Mouse (Mus musculus): ENCODE results near the gene Jade1.

The Jade1 gene

DNA sequence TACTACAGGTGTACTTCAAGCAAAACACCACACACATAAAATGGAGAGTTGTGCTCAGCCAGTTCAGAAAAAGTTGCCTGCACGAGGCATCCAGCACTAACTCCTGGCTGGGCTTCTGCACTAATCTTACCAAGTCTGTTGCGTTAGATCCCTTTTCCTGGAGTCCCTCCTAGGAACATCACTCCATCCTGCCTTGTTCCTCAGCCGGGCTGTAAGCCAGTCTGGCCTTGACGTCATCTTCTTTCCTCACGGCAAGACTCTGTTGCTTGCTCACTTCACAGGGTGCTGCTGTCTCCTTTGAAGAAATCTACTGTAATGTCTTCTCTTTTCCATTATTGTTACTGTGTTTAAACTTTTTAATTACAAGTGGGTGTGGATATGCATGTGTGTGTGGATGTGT lies 20.4 kb downstream of the Jade1 start:
- no peak for DNase-seq (ENCODE audit: low read depth, low spot score)

DNA sequence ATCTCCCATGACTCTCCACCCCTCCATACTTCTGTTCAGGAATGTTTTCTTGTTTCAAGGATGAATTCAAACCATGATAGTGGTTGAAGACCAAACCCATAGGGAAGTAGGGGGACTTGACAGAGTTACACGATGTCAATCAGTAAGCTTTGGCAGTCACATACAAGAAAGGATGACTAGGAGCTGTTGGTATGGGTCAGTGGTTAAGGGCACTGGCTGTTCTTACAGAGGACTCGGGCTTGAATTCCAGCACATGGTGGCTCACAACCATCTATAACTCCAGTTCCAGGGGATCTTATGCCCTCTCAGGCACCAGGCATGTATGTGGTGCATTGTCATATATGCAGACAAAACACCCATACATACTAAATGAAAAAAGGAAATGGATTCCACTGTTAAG lies 21.7 kb downstream of the Jade1 start:
- no peak for DNase-seq (ENCODE audit: low read depth, low spot score)

DNA sequence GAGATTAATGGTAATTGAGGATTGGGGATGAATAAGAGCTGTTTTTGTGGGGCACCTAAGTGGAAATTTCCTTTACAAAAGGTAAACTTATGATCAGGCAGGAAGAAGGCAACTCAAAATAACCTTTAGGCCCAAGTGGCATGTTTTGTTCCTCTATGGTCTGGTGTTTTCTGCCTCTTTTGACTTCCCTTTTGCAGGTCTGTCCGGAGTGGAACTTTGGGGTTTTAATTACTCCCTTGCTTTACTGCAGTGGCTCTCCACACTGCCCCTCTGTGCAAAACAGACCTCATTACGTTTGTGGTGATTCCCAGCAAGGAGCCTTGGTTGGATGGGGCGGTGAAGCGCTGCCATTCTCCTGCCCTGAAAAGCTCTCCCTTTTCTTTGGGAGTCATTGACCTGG lies 24.3 kb downstream of the Jade1 start:
- DNase-seq (ENCODE audit: low read depth, low spot score) = no peak

DNA sequence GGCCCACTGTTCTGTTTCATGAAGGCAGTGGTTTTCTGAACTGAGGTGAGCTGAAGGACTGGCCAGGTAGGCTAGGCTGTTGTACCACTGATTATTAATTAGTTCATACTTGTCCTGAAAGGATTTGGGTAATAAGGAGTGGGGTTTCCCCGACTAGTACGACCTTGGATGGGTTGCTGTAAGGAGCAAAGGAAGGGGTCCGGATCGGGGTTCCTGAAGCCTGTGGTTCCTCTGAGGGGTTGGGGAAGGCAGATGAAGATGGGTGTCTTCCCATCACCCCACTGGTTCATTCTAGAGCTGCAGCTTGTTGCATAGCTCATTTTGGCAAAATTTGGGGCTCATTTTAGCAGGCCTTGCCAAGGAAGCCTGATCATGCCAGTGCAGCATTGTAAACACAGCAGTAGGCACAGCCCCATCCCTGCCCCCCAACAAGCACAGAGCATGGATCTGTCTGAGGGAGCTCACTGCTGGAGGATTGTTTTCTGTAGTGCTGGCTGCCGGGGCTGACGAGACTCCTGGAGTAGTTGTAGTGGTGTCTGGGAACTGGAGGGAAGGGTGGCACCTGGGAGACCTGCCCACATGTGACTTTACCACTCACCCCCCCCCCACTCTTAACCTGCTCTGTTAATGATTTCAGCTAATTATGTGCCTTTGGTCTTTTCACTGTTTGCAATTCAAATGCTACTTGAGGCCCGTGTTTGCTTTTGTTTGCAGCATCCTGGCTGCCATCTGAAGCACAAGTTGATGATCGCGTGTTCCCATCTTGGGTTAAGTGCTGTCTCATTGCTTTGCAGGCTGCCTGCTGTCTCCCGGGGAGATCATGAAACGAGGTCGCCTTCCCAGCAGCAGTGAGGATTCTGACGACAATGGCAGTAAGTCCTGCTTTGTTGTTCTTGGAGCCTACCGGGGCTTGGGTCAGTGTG lies 25.1 kb downstream of the Jade1 start:
- DNase-seq (ENCODE audit: low read depth, low spot score) = peak; percentile 83

DNA sequence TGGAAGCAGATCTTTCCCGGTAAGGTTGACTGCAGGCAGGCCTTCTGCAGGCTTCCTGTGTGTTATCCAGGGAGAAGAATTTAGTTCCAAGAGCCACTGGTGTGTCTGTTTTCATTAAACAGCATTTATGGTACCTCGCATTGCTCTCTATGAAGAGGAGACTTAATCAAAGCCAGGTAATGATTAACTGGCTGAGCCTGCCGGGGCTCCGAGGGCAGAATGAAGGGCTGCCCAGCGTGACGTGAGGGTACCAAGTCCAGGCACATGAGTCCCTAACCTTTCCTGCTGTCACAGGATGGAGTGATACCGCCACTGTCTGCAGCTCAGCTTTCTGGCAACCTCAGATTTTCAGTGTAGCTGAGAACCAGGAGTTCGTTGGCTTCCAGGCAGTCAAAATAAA lies 25.9 kb downstream of the Jade1 start:
- DNase-seq (ENCODE audit: low read depth, low spot score) = no peak

DNA sequence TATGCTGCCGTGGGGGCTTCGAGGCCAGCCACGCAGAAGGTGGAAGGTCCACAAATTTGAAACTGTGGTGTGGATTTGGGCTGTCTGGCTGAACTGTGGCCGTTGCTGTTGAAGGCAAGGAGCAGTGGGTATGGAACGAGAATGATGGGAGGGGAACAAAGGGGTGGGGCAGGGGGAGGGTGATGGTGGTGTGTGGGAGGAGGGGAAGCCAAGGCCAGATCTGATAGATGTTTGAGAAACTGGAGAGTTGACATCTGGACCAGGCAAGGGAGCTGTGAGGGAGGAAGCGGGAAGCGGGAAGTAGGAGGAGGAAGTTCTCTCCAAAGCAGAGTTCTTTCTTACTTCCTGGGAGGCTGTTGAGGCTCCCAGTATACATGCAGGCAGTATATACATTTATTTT lies 26.7 kb downstream of the Jade1 start:
- no peak for DNase-seq (ENCODE audit: low read depth, low spot score)

DNA sequence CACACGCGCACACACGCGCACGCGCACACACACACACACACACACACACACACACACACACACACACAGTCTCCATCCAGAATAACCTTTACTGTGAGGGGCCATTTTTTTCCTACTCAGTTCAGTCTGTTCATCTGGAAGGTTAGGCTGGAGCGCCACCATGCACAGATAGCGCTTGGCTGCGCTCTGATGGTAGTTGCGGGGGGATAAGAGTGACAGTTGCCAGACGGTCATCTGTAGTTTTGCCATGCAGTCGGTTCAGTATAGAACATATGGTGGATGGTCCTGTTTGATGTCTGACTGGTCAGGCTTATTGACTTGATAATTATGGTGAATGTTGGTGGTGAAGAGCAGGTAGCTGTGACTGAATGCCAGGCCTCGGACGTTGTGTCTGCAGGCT lies 27.6 kb downstream of the Jade1 start:
- no peak for DNase-seq (ENCODE audit: low read depth, low spot score)

DNA sequence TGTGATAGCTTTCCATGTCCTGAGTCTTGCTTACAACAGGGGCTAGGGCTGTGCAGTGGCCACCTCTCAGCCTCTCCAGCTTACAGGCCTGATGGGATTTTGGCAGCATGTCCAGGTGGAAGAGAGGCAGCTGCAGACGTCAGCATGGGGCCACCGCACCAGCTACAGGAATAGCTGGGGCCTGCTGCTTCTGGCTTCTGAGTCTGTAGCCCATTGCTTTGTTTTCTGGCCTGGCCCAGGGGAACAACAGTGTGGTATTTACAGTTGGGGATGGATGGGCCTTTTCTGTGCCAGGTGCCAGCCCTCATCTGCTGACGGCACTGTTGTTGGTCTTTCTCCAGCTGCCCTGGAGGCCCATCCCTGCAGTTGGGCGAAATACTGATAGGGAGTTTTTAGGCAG lies 28.1 kb downstream of the Jade1 start:
- DNase-seq (ENCODE audit: low read depth, low spot score) = peak; percentile 66

DNA sequence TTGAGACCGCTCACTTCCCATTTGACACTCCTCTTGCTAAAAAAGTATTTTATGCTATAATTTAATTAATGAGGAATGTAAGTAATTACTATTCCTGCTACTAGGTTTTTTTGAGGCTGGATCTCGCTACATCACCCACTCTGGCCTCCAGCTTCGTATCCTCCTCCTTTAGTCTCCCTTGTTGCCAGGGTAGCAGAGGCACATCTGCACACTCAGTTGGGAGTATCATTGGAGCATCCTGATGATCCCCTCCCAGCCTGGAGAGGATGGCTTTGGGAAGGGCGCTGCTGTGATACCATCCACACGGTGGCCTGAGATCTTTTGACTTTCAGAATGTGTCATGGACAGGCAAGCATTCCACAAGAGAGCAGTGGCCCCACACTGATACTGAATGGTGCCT lies 30.0 kb downstream of the Jade1 start:
- DNase-seq (ENCODE audit: low read depth, low spot score) = no peak

DNA sequence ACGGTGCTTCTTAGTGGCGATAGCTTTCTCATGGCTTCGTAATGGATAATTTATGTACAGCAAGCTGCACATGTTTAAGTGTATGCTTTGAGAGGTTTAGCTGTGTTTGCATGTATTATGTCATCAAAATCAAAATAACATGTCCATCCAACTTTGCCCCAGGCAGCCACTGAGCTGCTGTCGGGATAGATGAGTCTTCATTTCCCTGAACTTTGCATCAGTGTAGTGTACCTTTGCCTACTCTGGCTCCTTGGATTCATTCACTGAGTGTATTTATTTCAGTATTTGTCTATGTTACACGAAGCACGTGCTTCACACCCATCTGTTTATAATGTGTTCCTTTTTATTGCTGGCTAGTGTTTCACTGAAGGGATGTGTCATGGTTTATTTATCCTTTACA lies 30.8 kb downstream of the Jade1 start:
- DNase-seq (ENCODE audit: low read depth, low spot score) = no peak

DNA sequence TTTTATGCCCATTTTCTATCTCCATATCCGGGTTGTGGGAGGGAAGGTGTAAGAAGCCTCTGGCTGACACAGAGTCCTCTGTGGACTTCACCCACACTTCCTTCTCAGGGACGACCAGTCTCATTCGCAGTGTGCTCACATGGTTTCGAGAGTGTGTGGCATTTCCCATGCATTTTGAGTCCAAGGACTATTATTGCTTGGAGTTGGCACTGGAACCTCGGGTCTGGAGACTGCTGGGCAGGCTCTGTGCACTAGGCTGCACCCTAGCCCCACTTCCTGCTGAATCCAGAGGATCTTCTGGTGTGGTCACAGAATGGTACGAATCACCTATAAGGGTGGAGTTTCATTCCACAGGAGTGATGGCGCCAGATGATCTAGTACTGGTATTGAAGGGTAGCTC lies 31.4 kb downstream of the Jade1 start:
- no peak for DNase-seq (ENCODE audit: low read depth, low spot score)

DNA sequence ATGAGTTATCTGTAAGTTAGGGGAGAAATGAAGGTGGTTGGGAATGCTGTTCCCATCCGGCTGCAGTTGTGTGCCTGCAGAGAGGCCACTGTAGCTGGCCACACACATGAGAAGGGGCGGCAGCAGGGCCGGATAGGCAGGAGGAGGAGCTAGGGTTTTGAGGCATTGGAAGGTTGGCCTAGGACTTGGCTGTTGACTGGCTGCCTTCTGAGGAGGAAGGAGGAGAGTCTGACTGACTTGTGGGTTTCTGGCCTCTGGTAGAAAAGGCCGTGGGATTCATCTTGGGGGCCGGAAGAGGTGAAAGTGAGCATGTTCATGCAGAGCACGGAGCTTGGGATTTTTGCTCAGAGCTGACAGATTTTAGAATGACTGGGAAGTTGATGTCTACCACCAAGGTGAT lies 32.1 kb downstream of the Jade1 start:
- DNase-seq (ENCODE audit: low read depth, low spot score) = no peak

DNA sequence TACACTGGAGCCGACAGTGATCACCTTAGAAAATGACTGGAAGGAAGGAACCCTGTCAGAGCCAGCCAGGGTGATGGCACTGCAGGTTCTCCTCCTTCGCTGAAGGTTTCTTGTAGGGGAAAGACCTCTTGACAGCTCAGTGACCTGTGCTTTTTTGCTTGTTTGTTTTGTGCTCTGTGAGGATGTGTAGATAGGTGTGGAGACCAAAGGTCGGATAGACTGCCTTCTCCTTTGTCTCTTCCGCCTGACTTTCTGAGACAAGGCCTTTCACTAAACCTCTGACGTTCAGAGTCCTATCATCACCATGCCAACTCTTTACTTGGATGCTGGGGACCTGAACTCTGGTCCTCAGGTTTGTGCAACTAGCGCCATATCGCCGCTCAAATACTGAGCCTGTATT lies 33.0 kb downstream of the Jade1 start:
- no peak for DNase-seq (ENCODE audit: low read depth, low spot score)

DNA sequence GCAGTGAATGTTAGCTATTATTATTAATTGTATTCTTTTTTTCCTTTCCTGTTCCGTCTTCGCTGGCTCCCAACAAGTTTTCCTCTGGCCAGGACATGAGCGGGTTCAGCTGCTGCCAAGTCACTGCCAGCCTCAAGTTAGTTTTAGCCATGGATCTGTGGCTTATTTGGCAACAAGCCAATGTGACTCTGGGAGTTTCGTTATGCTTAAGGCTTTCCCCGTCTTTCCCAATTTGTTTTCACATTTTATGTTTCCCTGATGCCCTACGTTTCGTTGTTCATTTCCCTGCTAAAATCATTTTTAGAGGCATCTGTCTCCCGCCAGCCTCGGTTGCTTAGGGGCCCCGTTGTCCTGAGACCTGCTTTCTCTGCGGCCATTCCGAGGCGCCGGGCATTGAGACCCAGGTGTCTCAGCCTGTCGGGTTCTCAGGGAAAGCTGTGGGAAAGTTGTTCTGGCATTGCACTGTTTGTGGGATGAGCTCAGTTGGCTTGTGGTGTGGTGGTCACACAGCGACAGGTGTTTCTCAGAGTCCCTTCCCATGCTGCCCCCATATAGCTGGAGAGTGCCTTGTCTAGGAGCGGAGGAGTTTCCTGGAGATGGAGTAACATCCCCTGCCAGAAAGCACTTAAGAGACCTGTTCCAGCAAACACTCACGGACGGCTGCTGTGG lies 33.8 kb downstream of the Jade1 start:
- DNase-seq (ENCODE audit: low read depth, low spot score) = no peak

DNA sequence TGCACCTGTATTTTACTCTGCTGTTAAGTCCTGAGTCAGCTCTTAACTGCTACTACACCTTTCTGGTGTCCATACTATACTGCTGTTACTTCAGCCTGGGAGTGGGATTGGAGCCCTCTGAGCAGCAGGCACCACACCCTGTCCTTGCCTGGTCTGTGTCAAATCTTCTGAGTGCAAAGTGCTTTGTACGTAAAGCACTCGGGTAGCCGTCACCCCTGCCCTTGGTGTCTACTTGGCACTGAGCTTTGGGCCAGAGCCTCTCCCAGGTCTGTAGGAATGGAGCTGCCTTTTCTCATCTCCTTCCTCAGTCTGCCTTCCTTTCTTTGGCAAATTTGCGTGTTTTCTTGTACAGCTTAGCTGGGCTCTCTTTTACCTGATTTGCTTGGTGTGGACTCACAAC lies 34.5 kb downstream of the Jade1 start:
- DNase-seq (ENCODE audit: low read depth, low spot score) = no peak

DNA sequence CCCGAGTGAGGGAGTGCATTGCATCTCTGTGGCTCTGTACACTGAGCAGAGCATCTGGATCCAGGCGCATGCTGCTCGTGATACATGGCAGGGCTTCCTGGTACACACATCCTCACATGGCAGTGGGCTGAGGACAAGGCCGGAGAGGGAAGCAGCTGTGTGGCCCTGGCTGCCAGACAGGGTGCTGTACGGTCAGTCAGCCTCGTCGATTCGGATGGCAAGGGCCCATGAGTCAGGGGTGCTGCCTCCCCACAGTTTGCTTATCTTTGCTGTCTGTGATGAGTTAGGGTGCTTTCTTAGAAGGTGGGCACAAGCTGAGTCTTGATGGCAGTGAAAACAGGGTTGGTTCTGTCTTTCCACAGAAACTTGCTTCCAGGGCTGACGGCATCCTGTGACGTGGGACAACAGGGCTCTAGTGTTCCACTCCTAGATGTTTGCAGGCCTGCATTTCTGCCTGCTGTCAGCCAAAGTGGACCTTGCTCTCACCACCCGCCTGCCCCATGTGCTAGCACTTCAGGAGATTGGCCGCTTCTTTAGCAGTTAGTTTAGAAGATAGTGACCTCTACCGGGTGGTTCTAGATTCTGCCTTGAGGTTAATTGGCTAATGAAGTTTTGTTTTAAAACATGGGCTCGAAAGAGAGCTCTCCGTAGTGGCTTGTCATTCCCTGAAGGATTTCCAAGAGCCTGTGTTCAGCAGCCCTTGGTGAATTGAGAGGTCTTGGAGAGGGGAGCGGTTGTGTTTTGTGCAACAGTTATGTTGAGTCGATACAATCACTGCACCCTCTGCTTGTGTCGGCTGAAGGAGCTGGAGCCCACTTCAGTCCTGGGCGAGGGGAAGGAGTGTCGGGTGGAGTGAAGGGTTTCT lies 35.4 kb downstream of the Jade1 start:
- peak; percentile 69 for DNase-seq (ENCODE audit: low read depth, low spot score)

DNA sequence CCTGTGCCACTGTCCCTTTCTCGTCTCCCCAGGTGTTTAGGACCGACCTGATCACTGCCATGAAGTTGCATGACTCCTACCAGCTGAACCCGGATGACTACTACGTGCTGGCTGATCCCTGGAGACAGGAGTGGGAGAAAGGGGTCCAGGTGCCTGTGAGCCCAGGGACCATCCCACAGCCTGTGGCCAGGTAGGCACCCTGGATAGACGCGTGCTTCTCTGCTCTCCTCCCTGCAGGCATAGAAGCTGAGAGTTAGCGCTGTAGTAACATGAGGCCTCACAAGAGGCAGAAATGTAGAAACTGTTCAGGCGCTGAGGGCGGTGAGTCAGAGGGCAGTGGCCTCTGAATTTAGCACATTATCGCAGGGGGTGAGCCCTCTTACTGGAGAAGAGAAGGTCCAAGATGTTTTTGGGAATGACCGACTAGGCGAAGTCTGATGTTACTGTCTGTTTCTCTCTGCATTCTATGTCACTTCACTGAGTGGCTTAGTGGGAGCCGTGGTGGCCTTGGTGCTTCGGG lies 36.2 kb downstream of the Jade1 start:
- DNase-seq (ENCODE audit: low read depth, low spot score) = no peak

DNA sequence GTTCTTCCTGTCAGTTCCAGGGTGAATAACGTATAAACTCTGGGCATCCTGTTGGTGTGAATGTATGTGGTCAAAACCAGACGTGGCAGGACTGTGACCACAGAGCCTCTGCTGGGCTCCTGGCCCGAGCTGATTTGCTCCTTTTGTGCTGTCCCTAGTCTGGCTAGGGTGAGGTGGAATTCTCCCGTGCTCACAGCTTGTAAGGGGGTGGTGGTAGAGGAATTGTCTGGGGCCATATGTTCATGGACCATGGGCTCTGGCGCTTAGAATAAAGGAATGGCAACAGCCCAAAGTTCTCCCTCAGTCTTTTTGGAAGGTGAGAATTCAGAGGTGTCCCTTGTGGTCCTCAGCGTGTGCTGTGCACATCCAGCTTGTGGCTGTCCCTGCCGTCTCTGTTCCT lies 37.3 kb downstream of the Jade1 start:
- DNase-seq (ENCODE audit: low read depth, low spot score) = peak; percentile 68

DNA sequence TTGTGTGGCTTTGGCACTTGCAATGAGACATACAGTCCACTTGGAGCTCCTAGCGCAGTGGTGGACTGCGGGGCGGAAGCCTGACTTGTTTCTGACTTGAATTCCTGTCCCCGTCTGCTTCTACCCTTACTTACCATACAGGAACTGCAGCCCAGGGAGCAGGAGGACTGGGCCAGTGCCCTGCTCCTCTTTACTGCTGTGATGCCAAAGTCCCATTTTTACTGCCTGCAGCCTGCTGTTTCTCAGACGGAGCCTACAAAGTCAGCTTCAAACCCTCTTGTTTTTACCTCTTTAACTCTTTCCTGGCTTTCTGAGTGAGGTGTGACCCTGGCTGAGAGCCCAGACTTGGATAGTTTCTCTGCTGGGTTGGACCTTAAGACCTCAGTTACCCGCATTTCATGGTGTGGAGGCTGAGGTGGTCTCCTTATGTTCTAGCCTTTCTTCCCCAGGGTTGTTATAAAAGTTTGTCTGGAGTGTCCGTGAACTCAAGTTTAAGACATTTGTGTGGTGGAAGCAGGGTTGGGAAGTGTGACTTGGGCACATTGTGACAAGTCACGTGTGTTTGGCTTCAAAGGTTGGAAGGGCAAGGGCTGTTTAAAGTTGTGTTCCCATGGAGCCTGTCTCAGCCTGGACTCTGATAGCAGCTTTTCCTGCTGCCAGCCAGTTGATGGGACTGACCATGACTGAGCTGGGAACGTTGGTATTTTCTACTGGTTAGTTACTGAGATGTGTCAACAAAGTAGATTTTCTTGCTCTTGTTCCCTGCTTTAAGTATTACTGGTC lies 38.8 kb downstream of the Jade1 start:
- no peak for DNase-seq (ENCODE audit: low read depth, low spot score)

DNA sequence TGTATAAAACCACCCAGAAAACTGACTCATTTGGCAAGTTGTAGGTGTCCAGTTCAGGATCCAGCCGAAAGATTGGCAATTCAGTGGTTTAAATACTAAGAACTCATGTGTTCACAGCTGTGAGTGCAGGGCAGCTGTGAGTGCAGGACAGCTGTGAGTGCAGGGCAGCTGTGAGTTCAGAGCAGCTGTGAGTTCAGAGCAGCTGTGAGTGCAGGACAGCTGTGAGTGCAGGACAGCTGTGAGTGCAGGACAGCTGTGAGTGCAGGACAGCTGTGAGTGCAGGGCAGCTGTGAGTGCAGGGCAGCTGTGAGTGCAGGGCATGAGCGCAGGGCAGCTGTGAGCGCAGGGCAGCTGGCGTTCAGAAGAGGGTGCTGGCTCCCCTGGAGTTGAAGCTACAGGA lies 39.5 kb downstream of the Jade1 start:
- DNase-seq (ENCODE audit: low read depth, low spot score) = no peak

DNA sequence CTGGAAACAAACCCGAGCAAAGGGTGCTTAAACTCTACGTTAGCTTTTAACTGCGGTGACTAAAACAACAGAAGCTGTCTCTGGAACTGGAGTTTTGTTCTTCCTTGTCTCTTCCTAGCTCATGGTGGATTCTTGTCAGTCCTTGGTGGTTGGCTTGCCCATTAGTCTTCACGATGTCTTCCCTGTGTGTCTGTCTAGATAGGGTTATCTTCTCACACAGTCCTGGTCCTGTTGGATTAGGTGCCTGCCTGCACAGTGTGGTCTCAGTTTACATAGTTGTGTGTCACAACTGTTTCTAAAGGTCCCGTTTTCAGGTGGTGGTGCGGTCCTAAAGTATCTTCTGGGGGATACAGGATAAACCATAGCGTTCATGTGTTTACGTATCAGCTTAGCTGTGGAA lies 41.5 kb downstream of the Jade1 start:
- DNase-seq (ENCODE audit: low read depth, low spot score) = no peak

Measured in brain, adult 2 months (tissue).